Mouse (Mus musculus) 3134 (cell line): ENCODE measurements at regions not wholly inside any gene's neighbourhood (a gene's known extent, or its start where the extent isn't known, plus 50 kb on each side); places are given as distances from the start of the nearest gene placed in this dataset.

Experiments used
- DNase-seq: peaks from one replicate; pipeline ENCODE4 v3.0.0-alpha.2; 2011; ENCODE audit warnings: low spot score; ENCODE audit not compliant: insufficient read length; ENCODE audit errors: extremely low read depth

DNA sequence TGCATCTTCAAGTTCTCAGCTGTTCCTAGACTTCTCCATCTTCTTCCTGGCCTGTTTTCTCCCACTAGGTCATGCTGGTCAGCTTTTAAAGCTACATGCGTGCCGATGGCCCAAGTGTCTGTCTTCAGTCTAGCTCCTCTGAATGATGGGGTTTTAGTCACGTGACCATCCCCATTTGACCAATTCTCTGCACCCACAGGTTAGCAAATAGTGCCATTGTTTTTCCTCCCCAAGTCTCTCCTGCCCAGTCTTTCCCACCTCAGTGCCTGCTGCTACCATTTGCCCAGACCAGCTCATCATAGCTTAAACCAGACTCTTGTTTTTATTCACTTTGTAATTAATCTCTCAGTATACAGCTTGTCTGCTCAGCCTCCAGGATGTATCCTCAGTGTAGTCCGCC, 62.3 kb downstream of the Zfp706 start:
- DNase-seq, result no peak

GRCm38 (mm10) chr15:36944556-36945171, 62.9 kb downstream of the Zfp706 start:
- no peak for DNase-seq

GRCm38 (mm10) chr15:36943492-36944112, 64.0 kb downstream of the Zfp706 start:
- no peak for DNase-seq

- DNase-seq, result no peak
These were observed 65.3 kb downstream of the Zfp706 start for GRCm38 (mm10) chr15:36942261-36942660.

GRCm38 (mm10) chr15:36941741-36942140, 65.8 kb downstream of the Zfp706 start:
- DNase-seq, result no peak

GRCm38 (mm10) chr15:36939608-36940007, 68.0 kb downstream of the Zfp706 start:
- DNase-seq, result no peak

DNA sequence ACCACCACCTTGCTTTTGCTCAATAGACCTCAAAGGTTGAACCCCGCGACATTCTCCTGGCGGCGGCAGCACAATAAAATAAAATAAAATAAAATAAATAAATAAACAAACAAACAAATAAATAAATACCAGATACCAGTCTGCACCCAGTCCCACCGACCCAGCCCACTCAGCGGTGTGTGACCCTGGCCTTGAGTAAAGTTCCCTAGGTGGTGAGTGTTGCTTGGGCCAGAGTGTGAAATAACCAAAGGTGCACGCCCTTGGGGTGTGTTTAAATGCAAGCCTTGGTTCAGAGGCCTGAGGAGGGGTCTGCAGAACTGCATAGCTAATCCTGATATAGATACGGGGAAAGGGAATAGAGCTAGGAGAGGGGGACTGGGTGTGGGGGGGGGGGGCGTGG, 68.4 kb downstream of the Zfp706 start:
- no peak for DNase-seq

DNA sequence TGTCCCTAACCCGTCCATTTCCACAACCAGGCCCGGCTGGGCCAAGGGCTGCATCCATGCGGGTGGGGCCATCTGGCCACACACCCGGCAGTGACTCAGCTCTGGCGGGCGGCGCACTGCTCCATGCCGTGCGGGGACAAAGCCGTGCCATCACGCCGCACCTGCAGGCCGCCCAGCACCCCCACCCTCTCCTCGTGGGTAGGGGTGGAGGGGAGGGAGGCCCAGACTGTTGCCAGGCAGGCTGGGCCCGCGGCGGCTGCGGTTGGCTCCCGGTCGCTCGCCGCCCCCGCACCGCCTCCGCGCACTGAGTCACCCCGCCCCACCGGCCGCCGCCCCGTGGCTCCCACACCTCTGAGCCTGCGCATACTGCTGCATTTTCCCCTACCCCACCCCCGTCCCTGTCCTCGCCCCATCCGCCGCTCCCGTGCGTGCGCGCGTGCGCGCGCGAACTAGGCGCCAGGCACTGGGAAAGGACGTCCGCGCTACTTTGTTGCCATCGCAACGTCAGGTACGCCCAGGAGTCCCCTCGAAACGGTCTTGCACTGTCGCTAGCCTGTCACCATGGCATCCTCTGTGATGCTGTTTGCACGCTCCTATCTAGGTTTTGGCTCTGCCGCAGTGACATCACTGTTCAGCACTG, 68.9 kb downstream of the Zfp706 start:
- peak; percentile 94 for DNase-seq

GRCm38 (mm10) chr15:36937757-36938498, 69.6 kb downstream of the Zfp706 start:
- DNase-seq, result no peak

- no peak for DNase-seq
These were observed 70.4 kb downstream of the Zfp706 start for GRCm38 (mm10) chr15:36937067-36937657.

DNA sequence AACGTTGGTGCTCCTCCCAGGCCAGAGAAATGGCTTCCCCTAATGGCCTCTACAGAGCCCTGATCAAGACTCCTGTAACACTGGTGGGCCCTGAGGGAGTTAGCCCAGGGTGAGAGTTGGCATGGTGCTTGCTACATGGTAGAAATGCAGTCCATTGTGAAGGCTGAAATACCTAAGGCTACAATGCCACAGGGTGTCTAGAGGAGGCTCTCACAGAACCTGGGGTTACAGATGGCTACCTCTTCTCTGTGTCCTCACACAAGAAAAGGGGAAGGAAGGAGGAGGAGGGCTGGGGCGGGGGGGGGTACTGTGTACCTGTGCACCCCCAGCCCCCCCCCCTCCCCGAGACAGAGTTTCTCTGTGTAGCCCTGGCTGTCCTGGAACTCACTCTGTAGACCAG, 72.8 kb downstream of the Zfp706 start:
- DNase-seq, result no peak

DNA sequence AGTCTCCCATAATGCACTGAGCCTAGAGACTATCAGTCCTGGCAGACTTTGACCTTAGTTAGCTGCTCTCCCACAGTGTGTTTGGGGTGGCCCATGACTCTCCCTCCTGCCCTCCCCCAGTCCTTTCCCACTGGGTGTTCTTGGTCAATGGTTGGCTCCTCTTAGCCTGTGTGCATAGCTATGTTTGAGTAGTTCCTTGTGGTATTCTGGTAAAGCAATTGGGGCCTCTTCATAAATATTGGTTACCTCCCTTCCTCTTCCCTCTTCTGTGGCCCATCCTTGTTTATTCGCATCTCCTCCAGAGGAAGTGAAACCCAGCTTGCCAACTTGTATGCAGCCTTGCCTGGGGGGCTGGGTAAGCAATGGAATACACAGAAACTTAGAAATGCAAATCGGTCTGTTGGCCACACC, 74.0 kb downstream of the Zfp706 start:
- DNase-seq, result no peak

GRCm38 (mm10) chr15:36931460-36931859, 76.1 kb downstream of the Zfp706 start:
- DNase-seq, result no peak

- no peak for DNase-seq
These were observed 77.1 kb downstream of the Zfp706 start for GRCm38 (mm10) chr15:36930433-36930832.

- no peak for DNase-seq
These were observed 77.8 kb downstream of the Zfp706 start for GRCm38 (mm10) chr15:36929786-36930185.

DNA sequence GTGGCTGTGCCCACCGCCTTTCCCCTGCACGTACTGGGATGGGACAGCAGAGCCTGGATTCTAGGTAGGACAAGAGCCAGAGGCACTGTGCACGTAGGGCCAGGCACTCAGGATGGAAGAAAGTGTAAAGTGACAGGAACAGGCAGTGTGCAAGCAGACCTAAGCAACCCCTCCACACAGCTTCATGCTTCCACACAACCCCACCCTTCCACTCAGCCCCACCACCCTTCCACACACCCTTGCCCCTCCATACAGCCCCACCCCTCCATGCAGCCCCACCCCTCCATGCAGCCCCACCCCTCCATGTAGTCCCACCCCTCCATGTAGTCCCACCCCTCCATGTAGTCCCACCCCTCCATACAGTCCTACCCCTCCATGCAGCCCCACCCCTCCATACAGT, 78.5 kb downstream of the Zfp706 start:
- DNase-seq, result no peak

DNA sequence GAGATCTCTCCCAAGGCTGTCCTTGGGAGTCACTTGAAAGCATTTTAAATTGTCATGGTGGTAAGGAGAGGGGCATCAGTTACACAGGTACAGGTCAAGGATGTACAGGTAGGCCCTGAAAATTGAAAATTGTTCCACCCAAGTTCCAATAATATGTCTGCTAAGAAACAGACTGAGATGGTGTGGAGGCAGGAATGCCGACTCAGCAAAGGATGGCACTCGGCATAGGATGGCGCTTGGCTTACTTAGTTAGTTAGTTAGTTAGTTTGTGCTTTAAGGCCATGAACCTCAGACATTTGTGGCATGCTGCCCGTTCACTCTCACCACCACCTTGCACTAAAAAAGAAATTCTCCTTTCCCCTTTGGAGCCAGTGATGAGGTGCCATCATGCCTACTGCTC, 78.9 kb downstream of the Zfp706 start:
- no peak for DNase-seq

DNA sequence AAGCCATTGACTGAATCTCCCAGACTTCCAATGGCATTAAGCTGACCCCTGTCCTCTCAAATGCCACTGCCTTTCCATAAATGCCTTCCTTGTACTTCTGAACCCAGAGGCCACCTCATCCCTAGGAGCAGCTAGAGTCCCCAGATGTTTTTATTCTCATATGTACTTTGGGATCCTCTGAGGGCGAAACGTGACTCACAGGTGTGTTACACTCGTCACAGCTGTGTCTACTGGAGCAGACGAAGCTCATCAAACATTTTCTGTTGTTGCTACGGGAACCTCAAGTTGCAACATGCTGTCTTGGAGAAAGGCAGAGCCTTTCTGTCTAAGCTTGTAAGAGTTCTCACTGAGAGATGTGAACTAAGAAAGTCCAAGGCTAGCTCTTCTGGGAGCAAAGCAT, 80.1 kb downstream of the Zfp706 start:
- no peak for DNase-seq

DNA sequence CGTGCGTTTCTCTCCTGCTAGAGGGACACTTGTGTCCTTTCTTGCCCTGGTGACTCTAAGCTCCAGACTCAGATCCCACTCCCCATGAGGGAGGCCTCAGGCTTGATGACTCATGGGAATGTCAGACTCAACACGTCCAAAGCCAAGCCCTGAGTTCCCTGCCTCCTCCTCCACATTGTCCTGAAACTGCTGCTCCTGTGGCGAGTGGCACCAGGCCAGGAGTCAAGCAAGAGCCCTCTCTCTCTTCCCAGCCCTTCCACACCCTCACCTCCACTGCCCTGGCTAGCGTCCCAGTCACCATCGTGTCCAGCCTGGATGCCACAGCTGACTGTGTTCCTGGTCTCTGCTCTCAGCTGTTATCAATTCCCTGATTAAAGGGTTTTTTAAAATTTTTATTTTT, 83.4 kb downstream of the Zfp706 start:
- DNase-seq, result peak; percentile 78

GRCm38 (mm10) chr15:36921384-36921783, 86.2 kb downstream of the Zfp706 start:
- DNase-seq, result no peak

- no peak for DNase-seq
These were observed 86.7 kb downstream of the Zfp706 start for GRCm38 (mm10) chr15:36920886-36921285.
